Mouse (Mus musculus) liver, embryonic 14.5 days (tissue): Measurements from ENCODE around the gene Afg3l1. TPM values are rescaled to one million over a fixed set of nuclear protein-coding genes. Genes with fewer than 3 reads are reported as not detected.

ENCODE experiments used
- ATAC-seq: fragments of 200-750 bp; cut with Nextera tagmentation; 2 replicates; pipeline ENCODE4 v1.8.0; 2017; ENCODE audit warnings: moderate number of reproducible peaks, mild to moderate bottlenecking, moderate library complexity; ENCODE audit not compliant: insufficient read depth
- DNase-seq, 3 experiments: peaks; one replicate each; pipeline ENCODE4 v3.0.0-alpha.2; 2012 to 2013; ENCODE audit warnings: low read depth in 3 of 3, low spot score in 3 of 3
- H3K27ac ChIP-seq: fragments of 300-500 bp; sonication (generic); 2 replicates; pipeline ENCODE4 v1.5.1; 2014; ENCODE audit warnings: moderate library complexity, mild to moderate bottlenecking, control low read depth, inconsistent platforms
- H3K27me3 ChIP-seq: fragments of 300-500 bp; sonication (generic); 2 replicates; pipeline ENCODE4 v1.6.1; 2014; ENCODE audit warnings: mild to moderate bottlenecking, low read length, moderate library complexity; ENCODE audit not compliant: control insufficient read depth, insufficient read depth
- H3K36me3 ChIP-seq: fragments of 300-500 bp; sonication (generic); replicated peaks from 2 replicates; pipeline ENCODE4 v1.6.1; 2014; ENCODE audit warnings: low read depth; ENCODE audit not compliant: control insufficient read depth, insufficient read depth
- H3K4me1 ChIP-seq, 2 experiments: fragments of 200-500 bp in 1 of 2; fragments of 300-500 bp in 1 of 2; sonication (generic) in 1 of 2; replicated peaks; 2 replicates each; pipeline ENCODE4 v1.6.1; 2012 to 2014; ENCODE audit warnings: antibody characterized with exemption in 1 of 2, inconsistent platforms in 1 of 2, low read length in 1 of 2; ENCODE audit not compliant: control insufficient read depth in 2 of 2, insufficient read depth in 2 of 2
- H3K4me2 ChIP-seq: fragments of 300-500 bp; sonication (generic); 2 replicates; pipeline ENCODE4 v1.6.1; 2014; ENCODE audit warnings: low read depth, mild to moderate bottlenecking, control low read depth, moderate library complexity
- H3K4me3 ChIP-seq, 2 experiments: fragments of 200-500 bp in 1 of 2; fragments of 300-500 bp in 1 of 2; sonication (generic) in 1 of 2; 2 replicates each; pipeline ENCODE4 v1.5.1; 2012 to 2014; ENCODE audit warnings: low read depth in 2 of 2, low read length in 2 of 2, mild to moderate bottlenecking in 2 of 2, control low read depth in 1 of 2, inconsistent platforms in 1 of 2, moderate library complexity in 1 of 2; ENCODE audit not compliant: insufficient read depth in 1 of 2
- H3K9ac ChIP-seq: fragments of 300-500 bp; sonication (generic); replicated peaks from 2 replicates; pipeline ENCODE4 v1.6.1; 2014; ENCODE audit warnings: mild to moderate bottlenecking, control low read depth, moderate library complexity
- H3K9me3 ChIP-seq: fragments of 300-500 bp; sonication (generic); 2 replicates; pipeline ENCODE4 v1.6.1; 2016; ENCODE audit warnings: low read length, mixed read lengths; ENCODE audit not compliant: control insufficient read depth
- CTCF ChIP-seq: IDR thresholded peaks from 2 replicates; pipeline ENCODE4 v1.5.1; 2016; ENCODE audit warnings: antibody characterized with exemption, low read depth, control low read depth
- EP300 ChIP-seq: IDR thresholded peaks from 2 replicates; pipeline ENCODE4 v1.6.1; 2016; ENCODE audit warnings: antibody characterized with exemption, low read depth
- WGBS: fragments of 180-500 bp; shearing (Covaris S2); extraction: QIAGEN DNeasy Blood & Tissue Kit; methylation state at CpG from one replicate; pipeline ENCODE4 v1.1.7; 2014; ENCODE audit not compliant: insufficient replicate concordance; 5-methylcytosine and 5-hydroxymethylcytosine counted together
- polyA plus RNA-seq, 2 experiments: library from polyadenylated mRNA; depleted of rRNA in 1 of 2; stranded (reverse) in 1 of 2; unstranded in 1 of 2; fragments of >200 nt; fragmentation: Nextera tagmentation in 1 of 2; extraction: Ambion mirVana in 1 of 2; gene quantifications; 2 replicates each; pipeline versions ENCODE4 v1.2.1 to v1.2.3; 2012 to 2014

Gene Afg3l1
- polyA plus RNA-seq, 2 experiments: 12.6 to 13.4 TPM

DNA sequence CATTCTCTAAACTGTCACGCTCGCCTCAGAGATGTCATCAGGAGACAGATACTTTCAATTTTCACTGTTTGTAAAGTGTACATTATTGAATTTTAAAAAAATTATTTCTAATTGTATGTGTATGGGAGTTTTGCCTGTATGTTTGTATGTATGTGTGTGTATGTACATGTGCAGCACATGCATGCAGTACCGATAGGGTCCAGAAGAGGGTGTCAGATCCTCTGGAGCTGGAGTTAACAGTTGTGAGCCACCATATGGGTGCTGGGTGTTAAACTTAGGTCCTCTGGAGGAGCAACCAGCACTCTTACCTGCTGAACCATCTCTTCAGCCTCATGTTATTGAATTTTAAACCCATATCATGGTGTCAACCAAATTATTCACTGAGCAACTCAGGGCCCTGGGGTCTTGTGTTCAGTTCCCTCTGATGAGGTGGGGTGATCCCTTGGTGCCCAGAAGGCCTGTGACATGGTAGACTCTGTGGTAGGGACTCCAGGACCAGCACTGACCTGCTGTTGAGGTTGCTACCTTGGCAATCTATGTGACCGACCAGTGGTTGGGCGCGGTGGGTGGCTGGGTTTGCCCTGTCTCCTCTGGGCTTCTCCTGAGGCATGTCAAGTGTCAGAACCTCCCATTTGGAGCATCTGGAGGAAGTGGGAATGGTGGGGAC is 26.2 kb downstream of the Afg3l1 start:
- TF ChIP-seq CTCF (peak; percentile 41; the same call in 1 of the 2 replicates), EP300 (no peak)
- Histone ChIP-seq H3K9ac (no peak overlapping the region), H3K4me1 (no peaks in the 10 kb centered on the region)

GRCm38 (mm10) chr8:123504591-123505195 is 27.0 kb downstream of the Afg3l1 start:
- Histone ChIP-seq H3K9me3 (no peaks in the 10 kb centered on the region), H3K36me3 (peaks cover 22% of the 10 kb centered on the region), H3K4me2 (no peak overlapping the region), H3K4me1 (no peaks in the 10 kb centered on the region), H3K27me3 (no peaks in the 10 kb centered on the region), H3K27ac (no peak overlapping the region), H3K9ac (no peak overlapping the region), H3K4me3 (no peak overlapping the region)
- WGBS: 86% methylated on average over 9 of the region's 9 CpGs
- TF ChIP-seq CTCF (no peak), EP300 (no peak)
- DNase-seq (no peak), ATAC-seq (no peak)

More for the DNA sequence above, 26.2 kb downstream of the Afg3l1 start:
- Histone ChIP-seq H3K27ac (no peak overlapping the region), H3K27me3 (no peaks in the 10 kb centered on the region), H3K4me3 (no peak overlapping the region), H3K4me2 (no peak overlapping the region), H3K9me3 (no peaks in the 10 kb centered on the region), H3K36me3 (peaks cover 23% of the 10 kb centered on the region)
- DNase-seq: no peak
- WGBS: 95% methylated on average over 6 of the region's 6 CpGs
- no peak for ATAC-seq

- no peaks in the 10 kb centered on the region for H3K9me3 ChIP-seq
- 65% methylated on average over 4 of the region's 4 CpGs for WGBS
Measured at GRCm38 (mm10) chr8:123505267-123505666, 27.6 kb downstream of the Afg3l1 start.

GRCm38 (mm10) chr8:123505695-123506094 is 28.0 kb downstream of the Afg3l1 start:
- Histone ChIP-seq H3K27me3 (no peaks in the 10 kb centered on the region), H3K9ac (no peak overlapping the region), H3K36me3 (peaks cover 22% of the 10 kb centered on the region), H3K4me2 (no peak overlapping the region), H3K4me3 (no peak overlapping the region), H3K27ac (no peak overlapping the region), H3K9me3 (no peaks in the 10 kb centered on the region), H3K4me1 (no peaks in the 10 kb centered on the region)
- ATAC-seq (no peak), DNase-seq (no peak)
- TF ChIP-seq EP300 (no peak), CTCF (no peak)
- 82% methylated on average over 9 of the region's 9 CpGs for WGBS

More at GRCm38 (mm10) chr8:123505267-123505666, 27.6 kb downstream of the Afg3l1 start:
- H3K4me3 ChIP-seq: no peak overlapping the region
- no peaks in the 10 kb centered on the region for H3K27me3 ChIP-seq
- no peak for TF ChIP-seq CTCF
- no peak for TF ChIP-seq EP300
- DNase-seq (no peak), ATAC-seq (no peak)
- H3K9ac ChIP-seq: no peak overlapping the region
- H3K36me3 ChIP-seq: peaks cover 22% of the 10 kb centered on the region
- no peaks in the 10 kb centered on the region for H3K4me1 ChIP-seq
- no peak overlapping the region for H3K4me2 ChIP-seq
- no peak overlapping the region for H3K27ac ChIP-seq

- ATAC-seq (peak; percentile 29; the same call in 1 of the 2 replicates), DNase-seq (no peak)
- no peak for TF ChIP-seq CTCF
- no peak for TF ChIP-seq EP300
- Histone ChIP-seq H3K4me1 (no peaks in the 10 kb centered on the region), H3K4me2 (no peak overlapping the region), H3K27ac (no peak overlapping the region), H3K4me3 (no peak overlapping the region), H3K27me3 (no peaks in the 10 kb centered on the region), H3K9me3 (no peaks in the 10 kb centered on the region), H3K36me3 (peaks cover 14% of the 10 kb centered on the region), H3K9ac (no peak overlapping the region)
- 20% methylated on average over 5 of the region's 5 CpGs for WGBS
Measured at GRCm38 (mm10) chr8:123507153-123507552, 29.4 kb downstream of the Afg3l1 start.
